Mouse (Mus musculus) hindbrain, postnatal 0 days (tissue): ENCODE results near the gene Slc5a5. TPM values are rescaled to one million over a fixed set of nuclear protein-coding genes. Genes with fewer than 3 reads are reported as not detected.
A peak's percentile ranks its signal among the peaks of the same experiment; 100 is the strongest.

ENCODE experiments used
- ATAC-seq: fragments of 200-750 bp; cut with Nextera tagmentation; 2 replicates; pipeline ENCODE4 v1.8.0; 2017; ENCODE audit warnings: mild to moderate bottlenecking, moderate TSS enrichment, moderate library complexity
- DNase-seq: peaks from one replicate; pipeline ENCODE4 v3.0.0-alpha.2; 2015; ENCODE audit warnings: low spot score
- H3K27ac ChIP-seq: fragments of 300-500 bp; sonication (generic); 2 replicates; pipeline ENCODE4 v1.5.1; 2014; ENCODE audit warnings: mild to moderate bottlenecking
- H3K27me3 ChIP-seq: fragments of 300-500 bp; sonication (generic); 2 replicates; pipeline ENCODE4 v1.6.1; 2014; ENCODE audit warnings: low read length, mixed read lengths; ENCODE audit not compliant: insufficient read depth
- H3K36me3 ChIP-seq: fragments of 300-500 bp; sonication (generic); 2 replicates; pipeline ENCODE4 v1.6.1; 2014; ENCODE audit warnings: low read length, mixed read lengths; ENCODE audit not compliant: insufficient read depth
- H3K4me1 ChIP-seq: fragments of 300-500 bp; sonication (generic); 2 replicates; pipeline ENCODE4 v1.6.1; 2014; ENCODE audit warnings: antibody characterized with exemption, low read length, mixed read lengths; ENCODE audit not compliant: insufficient read depth
- H3K4me2 ChIP-seq: fragments of 300-500 bp; sonication (generic); 2 replicates; pipeline ENCODE4 v1.6.1; 2014; ENCODE audit warnings: low read depth, mild to moderate bottlenecking, low read length, moderate library complexity, mixed read lengths
- H3K4me3 ChIP-seq: fragments of 300-500 bp; sonication (generic); 2 replicates; pipeline ENCODE4 v1.5.1; 2014; ENCODE audit warnings: low read length
- H3K9ac ChIP-seq: fragments of 300-500 bp; sonication (generic); replicated peaks from 2 replicates; pipeline ENCODE4 v1.6.1; 2014; ENCODE audit warnings: mild to moderate bottlenecking, low read length, moderate library complexity, mixed read lengths
- H3K9me3 ChIP-seq: fragments of 300-500 bp; sonication (generic); 2 replicates; pipeline ENCODE4 v1.6.1; 2016; ENCODE audit warnings: low read length, mixed read lengths
- CTCF ChIP-seq: IDR thresholded peaks from 2 replicates; pipeline ENCODE4 v1.5.1; 2016; ENCODE audit warnings: antibody characterized with exemption, control low read depth, low read depth
- WGBS: fragments of 180-500 bp; shearing (Covaris S2); extraction: QIAGEN DNeasy Blood & Tissue Kit; methylation state at CpG from one replicate; pipeline ENCODE4 v1.1.7; 2014; 5-methylcytosine and 5-hydroxymethylcytosine counted together
- polyA plus RNA-seq: library from polyadenylated mRNA; unstranded; fragments of >200 nt; fragmentation: Nextera tagmentation; extraction: Ambion mirVana; gene quantifications from 2 replicates; pipeline ENCODE4 v1.2.1, GENCODE M21; 2015
- total RNA-seq: library from RNA; depleted of rRNA; stranded (reverse); fragments of >200 nt; gene quantifications from 2 replicates; pipeline ENCODE4 v1.2.3, GENCODE M21; 2014; rRNA removed

Slc5a5 gene
- total RNA-seq (2.5 and 2.8 TPM in 2 replicates), polyA plus RNA-seq (4.2 and 4.3 TPM in 2 replicates)

DNA sequence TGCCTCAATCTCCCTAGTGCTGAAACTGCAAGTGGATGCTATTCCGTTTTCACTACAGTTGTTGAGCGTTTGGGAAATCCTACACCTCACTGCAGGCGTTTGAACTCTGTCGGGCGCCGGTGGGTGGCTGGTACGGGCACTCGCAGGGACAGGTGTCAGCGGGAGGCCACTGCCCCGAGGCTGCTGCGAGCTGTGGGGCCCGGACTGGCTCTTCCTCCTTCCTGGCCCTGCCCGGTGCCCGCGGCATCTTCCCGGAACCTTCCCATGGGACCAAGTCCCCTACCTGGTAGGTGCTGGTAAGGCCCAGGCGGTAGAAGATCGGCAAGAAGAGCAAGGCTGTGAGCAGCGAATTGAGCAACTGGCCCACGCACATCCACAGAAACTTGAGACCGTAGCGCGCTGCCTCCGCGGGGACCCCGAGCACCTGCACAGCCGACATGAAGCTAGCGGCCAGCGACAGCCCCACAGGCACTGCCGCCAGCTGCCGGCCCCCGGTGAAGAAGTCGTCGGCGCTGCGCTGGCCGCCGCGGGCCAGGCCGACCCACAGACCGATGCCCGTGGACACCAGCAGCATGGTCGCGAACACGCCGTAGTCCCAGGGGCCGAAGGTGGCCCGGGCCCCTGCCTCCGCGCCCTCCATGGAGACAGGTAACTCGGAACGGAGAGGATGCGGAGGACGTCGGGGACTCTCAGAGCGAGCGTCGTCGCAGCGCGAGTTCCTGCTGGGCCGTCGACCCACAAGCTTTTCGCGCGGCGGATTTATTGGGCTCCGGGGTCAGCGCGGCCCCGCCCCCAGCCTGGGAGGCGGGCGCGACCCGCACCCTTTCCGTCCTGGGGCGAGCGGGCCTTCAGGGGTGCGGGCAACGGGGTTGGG lies at the start of gene Slc5a5:
Gene Slc5a5, minus strand, starts transcription at position 736 of the 874 bp plus-strand sequence.
- Histone ChIP-seq H3K4me2 (peak within 1 kb of the TSS; percentile 44), H3K27me3 (peaks cover 24% of the 10 kb centered on the region), H3K4me3 (peak within 1 kb of the TSS; percentile 16; the same call in 1 of the 2 replicates), H3K4me1 (peaks cover 5% of the 10 kb centered on the region; the same call in 1 of the 2 replicates), H3K27ac (no peak within 1 kb of the TSS), H3K36me3 (peaks cover 18% of the 10 kb centered on the region), H3K9me3 (no peaks in the 10 kb centered on the region), H3K9ac (no peak within 1 kb of the TSS)
- ATAC-seq (no peak), DNase-seq (no peak)
- WGBS: 7% methylated on average over 80 of the region's 80 CpGs
- no peak for TF ChIP-seq CTCF

GRCm38 (mm10) chr8:70941478-70941877 lies 48.9 kb upstream of the Slc5a5 start:
- Histone ChIP-seq H3K9ac (no peak overlapping the region), H3K36me3 (no peaks in the 10 kb centered on the region), H3K4me3 (no peak overlapping the region), H3K4me1 (no peaks in the 10 kb centered on the region), H3K4me2 (no peak overlapping the region), H3K27me3 (no peaks in the 10 kb centered on the region), H3K27ac (no peak overlapping the region), H3K9me3 (no peaks in the 10 kb centered on the region)
- DNase-seq (no peak), ATAC-seq (no peak)
- no peak for TF ChIP-seq CTCF
- 66% methylated on average over 2 of the region's 2 CpGs for WGBS

- DNase-seq (no peak), ATAC-seq (no peak)
- no peak overlapping the region for H3K4me3 ChIP-seq
- no peak overlapping the region for H3K27ac ChIP-seq
- H3K27me3 ChIP-seq: no peaks in the 10 kb centered on the region
- no peaks in the 10 kb centered on the region for H3K9me3 ChIP-seq
- H3K4me1 ChIP-seq: no peaks in the 10 kb centered on the region
- H3K9ac ChIP-seq: no peak overlapping the region
- WGBS: 78% methylated on average over 6 of the region's 6 CpGs
- no peak overlapping the region for H3K4me2 ChIP-seq
- no peak for TF ChIP-seq CTCF
- H3K36me3 ChIP-seq: no peaks in the 10 kb centered on the region
These were observed 44.6 kb upstream of the Slc5a5 start for GRCm38 (mm10) chr8:70937200-70937599.

GRCm38 (mm10) chr8:70934786-70935185 lies 42.2 kb upstream of the Slc5a5 start:
- Histone ChIP-seq H3K27ac (no peak overlapping the region), H3K27me3 (no peaks in the 10 kb centered on the region), H3K9me3 (no peaks in the 10 kb centered on the region), H3K36me3 (no peaks in the 10 kb centered on the region), H3K9ac (no peak overlapping the region), H3K4me2 (no peak overlapping the region), H3K4me3 (no peak overlapping the region), H3K4me1 (no peaks in the 10 kb centered on the region)
- ATAC-seq (peak; percentile 37; the same call in 1 of the 2 replicates), DNase-seq (peak; percentile 23)
- WGBS: 55% methylated on average over 7 of the region's 7 CpGs
- no peak for TF ChIP-seq CTCF

DNA sequence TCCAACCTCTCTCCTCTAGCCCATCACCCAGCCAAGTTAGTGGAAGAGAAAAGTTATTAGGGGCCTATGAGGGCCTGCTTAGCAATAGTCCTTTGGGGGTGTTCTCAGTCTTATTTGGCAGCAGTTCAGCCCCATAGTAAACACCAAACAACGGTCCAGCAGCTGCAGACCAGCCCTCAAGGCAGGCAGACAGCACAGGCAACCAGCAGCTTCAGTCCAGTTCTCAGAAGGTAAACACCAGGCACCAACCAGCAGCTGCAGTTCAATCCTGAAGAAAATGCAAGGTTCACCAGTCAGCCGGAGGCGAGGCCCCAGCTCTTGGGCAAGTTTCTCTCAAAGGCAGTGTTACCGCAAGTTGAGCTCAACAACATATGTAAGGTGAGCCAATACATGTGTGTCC lies 40.5 kb upstream of the Slc5a5 start:
- WGBS: 85% methylated on average over 4 of the region's 4 CpGs
- DNase-seq (no peak), ATAC-seq (no peak)

DNA sequence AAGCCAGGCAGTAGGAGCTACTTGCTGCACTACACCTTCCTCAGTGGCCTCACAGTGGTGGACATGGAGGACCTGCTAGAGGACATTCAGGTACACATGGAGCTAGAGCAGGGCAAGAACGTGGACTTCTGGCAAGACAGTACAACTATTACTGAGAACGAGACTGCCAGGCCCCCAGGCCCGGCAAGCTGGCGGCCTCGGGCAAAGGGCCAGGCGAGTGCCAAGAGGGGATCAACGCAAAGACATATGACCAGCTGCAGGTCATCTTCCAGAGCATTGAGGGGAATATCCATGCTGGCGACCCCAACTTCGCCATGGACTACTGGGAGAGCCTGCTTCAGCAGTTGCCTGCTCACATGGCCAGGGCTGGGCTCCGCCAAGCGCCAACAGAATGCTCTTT lies 39.2 kb upstream of the Slc5a5 start:
- Histone ChIP-seq H3K27me3 (no peaks in the 10 kb centered on the region), H3K36me3 (no peaks in the 10 kb centered on the region), H3K4me2 (no peak overlapping the region), H3K9me3 (no peaks in the 10 kb centered on the region), H3K9ac (no peak overlapping the region), H3K4me1 (no peaks in the 10 kb centered on the region), H3K27ac (no peak overlapping the region), H3K4me3 (no peak overlapping the region)
- ATAC-seq (no peak), DNase-seq (no peak)
- no peak for TF ChIP-seq CTCF
- 89% methylated on average over 11 of the region's 11 CpGs for WGBS

More for the DNA sequence above, 40.5 kb upstream of the Slc5a5 start:
- no peaks in the 10 kb centered on the region for H3K36me3 ChIP-seq
- no peak overlapping the region for H3K27ac ChIP-seq
- H3K9me3 ChIP-seq: no peaks in the 10 kb centered on the region
- no peak for TF ChIP-seq CTCF
- H3K27me3 ChIP-seq: no peaks in the 10 kb centered on the region
- no peak overlapping the region for H3K9ac ChIP-seq
- H3K4me1 ChIP-seq: no peaks in the 10 kb centered on the region
- H3K4me2 ChIP-seq: no peak overlapping the region
- H3K4me3 ChIP-seq: no peak overlapping the region

- Histone ChIP-seq H3K9me3 (no peaks in the 10 kb centered on the region), H3K4me1 (no peaks in the 10 kb centered on the region), H3K36me3 (no peaks in the 10 kb centered on the region; the same call in 1 of the 2 replicates), H3K4me3 (no peak overlapping the region), H3K4me2 (no peak overlapping the region), H3K9ac (no peak overlapping the region), H3K27ac (no peak overlapping the region), H3K27me3 (no peaks in the 10 kb centered on the region)
- 77% methylated on average over 5 of the region's 5 CpGs for WGBS
- no peak for ATAC-seq
- DNase-seq: no peak
- TF ChIP-seq CTCF: no peak
These were observed 36.3 kb upstream of the Slc5a5 start for GRCm38 (mm10) chr8:70928778-70929322.
